In the genomic region with DNA sequence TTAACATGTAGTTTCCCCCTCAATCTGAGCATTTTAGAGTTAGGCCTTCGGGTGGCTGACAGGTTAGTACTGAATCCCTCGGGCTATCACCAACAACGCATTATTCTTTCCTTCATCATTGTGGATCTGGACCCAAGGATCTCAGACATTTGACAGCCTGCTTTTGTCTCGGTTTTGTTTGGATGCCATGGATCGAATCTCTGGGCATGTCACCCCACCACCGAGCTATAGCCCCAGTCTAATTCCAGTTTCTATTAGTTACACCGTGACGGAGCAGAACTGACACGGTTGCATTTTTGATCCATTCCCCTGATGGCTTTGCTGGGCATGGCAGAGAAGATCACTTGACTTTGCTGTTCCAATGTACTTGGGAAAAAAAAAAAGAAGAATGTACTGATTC, we compare ENCODE assay signal across 13 mouse cellular contexts.
"Had no signal": no experiment of that assay in that cellular context is flagged by ENCODE, and none has a peak within 500 bp of the region (broad histone marks: within the 10 kb centered on the region; RNA-seq: fewer than 3 reads in every experiment).

No protein-coding gene starts in this region.

- H3K4me2 ChIP-seq: limb, embryonic 13.5 days; liver, embryonic 11.5 days; liver, embryonic 15.5 days; stomach, embryonic 15.5 days had no signal

- H3K27me3 ChIP-seq: limb, embryonic 13.5 days; liver, embryonic 15.5 days; stomach, embryonic 15.5 days had no signal

- H3K4me1 ChIP-seq: limb, embryonic 13.5 days; liver, embryonic 15.5 days; stomach, embryonic 15.5 days had no signal

- H3K27ac ChIP-seq: limb, embryonic 13.5 days; liver, embryonic 15.5 days; stomach, embryonic 15.5 days had no signal

- H3K36me3 ChIP-seq: limb, embryonic 13.5 days; liver, embryonic 15.5 days; stomach, embryonic 15.5 days had no signal

- H3K4me3 ChIP-seq: limb, embryonic 13.5 days; liver, embryonic 15.5 days; stomach, embryonic 15.5 days had no signal

- ATAC-seq: lung, postnatal 0 days had no signal

- DNase-seq: kidney, adult 8-10 months; kidney, postnatal 25 days; layer of hippocampus, adult 9-11 months; lung, adult 2 months; lung, postnatal 36 days; right cerebral cortex, postnatal 14 days; thymus, adult 2 months; thymus, postnatal 25 days had no signal

- H3K9ac ChIP-seq: limb, embryonic 13.5 days; liver, embryonic 15.5 days; stomach, embryonic 15.5 days had no signal

- H3K9me3 ChIP-seq: limb, embryonic 13.5 days; liver, embryonic 15.5 days; stomach, embryonic 15.5 days had no signal
